Mouse (Mus musculus) olfactory bulb, adult 2 months (tissue): ENCODE data around the gene Tstd1.

Experiments used
- CTCF ChIP-seq: fragments of 200-500 bp; IDR thresholded peaks from 2 replicates; pipeline ENCODE4 v1.5.1; 2012; ENCODE audit warnings: low read depth, mild to moderate bottlenecking, low read length, moderate library complexity; ENCODE audit not compliant: insufficient read depth
- POLR2A ChIP-seq: fragments of 200-500 bp; IDR thresholded peaks from 2 replicates; pipeline ENCODE4 v1.6.1; 2012; ENCODE audit warnings: mild to moderate bottlenecking, low read depth, low read length, moderate library complexity; ENCODE audit not compliant: insufficient read depth

DNA sequence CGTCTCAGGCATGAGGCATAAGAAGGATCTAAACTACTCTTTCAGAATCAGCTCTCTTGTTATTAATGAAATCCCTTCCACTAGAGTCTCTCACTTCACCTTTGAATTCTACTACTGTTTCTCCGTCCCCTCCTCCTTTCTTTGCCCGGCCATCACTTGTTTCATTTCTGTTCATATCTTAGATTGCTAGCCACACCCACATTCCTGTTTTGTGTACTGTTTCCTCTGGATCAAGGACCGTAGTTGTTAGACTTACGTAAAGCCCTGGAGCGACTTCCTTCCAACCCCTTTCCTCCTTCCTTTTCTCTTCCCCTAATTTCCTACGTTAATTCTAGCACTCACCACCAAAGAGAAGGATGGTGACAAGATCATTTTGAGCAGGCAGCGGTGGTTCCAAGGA, 20.4 kb downstream of the Tstd1 start:
- TF ChIP-seq POLR2A: no peak
- no peak for TF ChIP-seq CTCF
